Mouse (Mus musculus): ENCODE data around the gene Dock3.

The Dock3 gene

DNA sequence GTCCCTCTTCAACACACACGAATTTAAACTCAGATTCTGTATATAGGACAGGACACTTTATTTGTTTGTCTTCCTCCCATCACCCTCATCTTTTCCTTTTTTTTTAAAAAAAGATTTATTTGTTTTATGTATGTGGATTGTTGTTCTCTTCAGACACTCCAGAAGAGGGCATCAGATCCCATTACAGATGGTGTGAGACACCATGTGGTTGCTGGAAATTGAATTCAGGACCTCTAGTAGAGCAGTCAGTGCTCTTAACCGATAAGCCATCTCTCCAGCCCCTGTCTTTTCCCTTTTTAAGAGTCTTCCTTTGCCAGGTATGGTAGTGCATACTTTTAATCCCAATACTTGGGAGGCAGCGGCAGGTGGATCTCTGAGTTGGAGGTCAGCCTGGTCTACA, 375.0 kb downstream of the Dock3 start:
- in situ Hi-C loops (cut with MboI; ENCODE audit: unreplicated experiment in 2 of 2), result no loop called here

All from v-Abl transformed pro-B cells (cell line).